Mouse (Mus musculus) gastrocnemius, adult 8-10 months (tissue): ENCODE results near the gene Ltb4r2. TPM values are rescaled to one million over a fixed set of nuclear protein-coding genes. Genes with fewer than 3 reads are reported as not detected.
A peak's percentile ranks its signal among the peaks of the same experiment; 100 is the strongest.

ENCODE experiments used
- DNase-seq, 2 experiments: peaks; one replicate each; pipeline ENCODE4 v3.0.0; 2022; ENCODE audit warnings: low spot score in 2 of 2
- total RNA-seq, 4 experiments: library from RNA; stranded (reverse); gene quantifications; 2 replicates each; pipeline ENCODE4 v1.2.4; 2022

The Ltb4r2 gene
- total RNA-seq, 4 experiments from 2014 or later: not detected

- no peak for DNase-seq
These were observed 24.0 kb upstream of the Ltb4r2 start for GRCm38 (mm10) chr14:55737086-55737687.

GRCm38 (mm10) chr14:55743711-55744110, 17.5 kb upstream of the Ltb4r2 start:
- DNase-seq: peak; percentile 75 to 77

GRCm38 (mm10) chr14:55745180-55745860, 15.9 kb upstream of the Ltb4r2 start, which contains the start of the genes Dhrs1 and Nop9:
TSS of gene Dhrs1 (minus strand) at chr14:55745690.
TSS of gene Nop9 (plus strand) at chr14:55745693.
- peak; percentile 74 to 75 for DNase-seq

- no peak for DNase-seq
These were observed 15.4 kb upstream of the Ltb4r2 start for GRCm38 (mm10) chr14:55745861-55746237.

GRCm38 (mm10) chr14:55747051-55747847, 14.0 kb upstream of the Ltb4r2 start:
- no peak for DNase-seq

- DNase-seq: no peak
These were observed 3.7 kb upstream of the Ltb4r2 start for GRCm38 (mm10) chr14:55757566-55757965.

- no peak for DNase-seq
These were observed 2.9 kb upstream of the Ltb4r2 start, which contains the start of gene Cideb for GRCm38 (mm10) chr14:55758363-55758784. TSS of gene Cideb (minus strand) at chr14:55758458.

- DNase-seq: peak; percentile 75 to 79
These were observed 1.1 kb upstream of the Ltb4r2 start for GRCm38 (mm10) chr14:55760156-55760555.

- DNase-seq: peak in 1 of 2 experiments; percentile 24
These were observed 983 bp downstream of the Ltb4r2 start for GRCm38 (mm10) chr14:55762001-55762821.

- DNase-seq: no peak
These were observed 1.9 kb downstream of the Ltb4r2 start for GRCm38 (mm10) chr14:55763166-55763565.

GRCm38 (mm10) chr14:55765696-55766095, 4.5 kb downstream of the Ltb4r2 start, which contains the start of gene Ltb4r1:
TSS of gene Ltb4r1 (plus strand) at chr14:55765962.
- no peak for DNase-seq

GRCm38 (mm10) chr14:55767519-55768414, 6.5 kb downstream of the Ltb4r2 start:
- peak in 1 of 2 experiments; percentile 35 for DNase-seq

GRCm38 (mm10) chr14:55768555-55768954, 7.3 kb downstream of the Ltb4r2 start:
- no peak for DNase-seq

- no peak for DNase-seq
These were observed 8.0 kb downstream of the Ltb4r2 start for GRCm38 (mm10) chr14:55769087-55769703.

- peak in 1 of 2 experiments; percentile 0 for DNase-seq
These were observed 15.5 kb downstream of the Ltb4r2 start for GRCm38 (mm10) chr14:55776711-55777110.

GRCm38 (mm10) chr14:55777176-55777575, 15.9 kb downstream of the Ltb4r2 start:
- peak in 1 of 2 experiments; percentile 1 for DNase-seq

GRCm38 (mm10) chr14:55777806-55778205, 16.6 kb downstream of the Ltb4r2 start:
- peak in 1 of 2 experiments; percentile 2 for DNase-seq

GRCm38 (mm10) chr14:55778686-55779085, 17.5 kb downstream of the Ltb4r2 start:
- DNase-seq: peak; percentile 1 to 2

- peak in 1 of 2 experiments; percentile 1 for DNase-seq
These were observed 18.4 kb downstream of the Ltb4r2 start for GRCm38 (mm10) chr14:55779656-55780055.
